Mouse (Mus musculus) midbrain, embryonic 10.5 days (tissue): ENCODE measurements around the gene Zfr2. TPM values are rescaled to one million over a fixed set of nuclear protein-coding genes. Genes with fewer than 3 reads are reported as not detected.
A peak's percentile ranks its signal among the peaks of the same experiment; 100 is the strongest.

Experiments
- DNase-seq: peaks from one replicate; pipeline ENCODE4 v3.0.0-alpha.2; 2017; ENCODE audit warnings: low spot score
- H3K27ac ChIP-seq: fragments of 300-500 bp; sonication (generic); replicated peaks from 2 replicates; pipeline ENCODE4 v1.5.1; 2016; ENCODE audit warnings: mild to moderate bottlenecking
- H3K27me3 ChIP-seq: fragments of 300-500 bp; sonication (generic); 2 replicates; pipeline ENCODE4 v1.6.1; 2016; ENCODE audit warnings: low read depth, mild to moderate bottlenecking; ENCODE audit not compliant: poor library complexity, severe bottlenecking
- H3K36me3 ChIP-seq: fragments of 300-500 bp; sonication (generic); 2 replicates; pipeline ENCODE4 v1.6.1; 2016; ENCODE audit warnings: mild to moderate bottlenecking, moderate library complexity
- H3K4me1 ChIP-seq: fragments of 300-500 bp; sonication (generic); 2 replicates; pipeline ENCODE4 v1.6.1; 2016
- H3K4me3 ChIP-seq: fragments of 300-500 bp; sonication (generic); 2 replicates; pipeline ENCODE4 v1.5.1; 2016; ENCODE audit warnings: mild to moderate bottlenecking, moderate library complexity
- H3K9me3 ChIP-seq: fragments of 300-500 bp; sonication (generic); replicated peaks from 2 replicates; pipeline ENCODE4 v1.6.1; 2016; ENCODE audit warnings: mild to moderate bottlenecking
- WGBS: fragments of 180-500 bp; shearing (Covaris S2); methylation state at CpG from one replicate; pipeline ENCODE4 v1.1.7; 2016; 5-methylcytosine and 5-hydroxymethylcytosine counted together
- polyA plus RNA-seq: library from polyadenylated mRNA; unstranded; fragments of >200 nt; fragmentation: Nextera tagmentation; extraction: Ambion mirVana; gene quantifications from 2 replicates; pipeline ENCODE4 v1.2.1, GENCODE M21; 2016

The Zfr2 gene
- polyA plus RNA-seq, 1 experiment from 2014 or later: 3.5 TPM

DNA sequence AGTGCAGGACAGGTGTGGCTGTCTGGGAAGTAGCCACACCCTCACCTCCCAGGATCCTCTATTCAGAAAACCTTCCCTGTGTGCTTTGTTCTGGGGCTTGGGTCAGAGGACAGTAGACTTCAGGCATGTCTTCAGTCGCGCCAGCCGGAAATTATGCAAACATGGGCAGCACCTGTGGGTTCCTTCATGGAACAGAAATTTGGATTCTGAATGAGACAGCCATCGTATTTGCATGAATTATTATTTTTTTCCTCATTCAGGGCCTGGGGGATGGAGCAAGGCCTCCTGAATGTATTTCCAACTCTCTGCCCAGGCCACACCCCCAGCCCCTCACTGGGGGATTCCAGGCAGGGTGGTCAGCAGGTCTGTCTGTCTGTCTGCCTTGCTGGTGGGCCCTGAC is 28.1 kb downstream of the Zfr2 start:
- DNase-seq: no peak
- Histone ChIP-seq H3K4me3 (0 out of 2 replicates have a peak overlapping the region, but pooled peaks have one; percentile 20), H3K27me3 (peaks cover 53% of the 10 kb centered on the region), H3K27ac (no peak overlapping the region), H3K36me3 (peaks cover 56% of the 10 kb centered on the region), H3K9me3 (peaks cover 7% of the 10 kb centered on the region; the same call in 1 of the 2 replicates), H3K4me1 (peaks cover 43% of the 10 kb centered on the region)
- 91% methylated on average over 4 of the region's 4 CpGs for WGBS

DNA sequence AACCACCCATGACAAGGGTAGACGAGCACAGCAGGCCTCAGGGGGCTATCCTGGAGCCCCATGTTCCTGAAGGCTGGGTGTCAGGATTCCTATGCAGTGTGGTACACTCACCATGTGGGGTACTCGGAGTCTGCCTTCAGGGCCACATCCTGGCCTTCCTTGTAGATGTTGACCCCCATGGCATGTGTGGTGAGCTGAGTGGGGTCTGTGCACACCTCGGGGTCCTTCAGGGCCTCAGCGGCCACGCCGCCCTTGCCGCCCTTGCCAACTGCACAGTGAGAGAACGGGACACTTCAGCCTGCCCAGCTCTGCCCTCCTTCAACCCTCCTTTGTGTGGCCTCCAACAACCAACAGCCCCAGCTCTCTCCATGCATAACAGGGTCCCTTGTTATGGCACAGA is 32.6 kb downstream of the Zfr2 start:
- 97% methylated on average over 8 of the region's 8 CpGs for WGBS
- Histone ChIP-seq H3K9me3 (peaks cover 4% of the 10 kb centered on the region; the same call in 1 of the 2 replicates), H3K27me3 (peaks cover 8% of the 10 kb centered on the region), H3K36me3 (peaks cover 57% of the 10 kb centered on the region), H3K4me1 (peaks cover 26% of the 10 kb centered on the region), H3K27ac (no peak overlapping the region), H3K4me3 (peak overlapping the region; percentile 64)
- DNase-seq: no peak

DNA sequence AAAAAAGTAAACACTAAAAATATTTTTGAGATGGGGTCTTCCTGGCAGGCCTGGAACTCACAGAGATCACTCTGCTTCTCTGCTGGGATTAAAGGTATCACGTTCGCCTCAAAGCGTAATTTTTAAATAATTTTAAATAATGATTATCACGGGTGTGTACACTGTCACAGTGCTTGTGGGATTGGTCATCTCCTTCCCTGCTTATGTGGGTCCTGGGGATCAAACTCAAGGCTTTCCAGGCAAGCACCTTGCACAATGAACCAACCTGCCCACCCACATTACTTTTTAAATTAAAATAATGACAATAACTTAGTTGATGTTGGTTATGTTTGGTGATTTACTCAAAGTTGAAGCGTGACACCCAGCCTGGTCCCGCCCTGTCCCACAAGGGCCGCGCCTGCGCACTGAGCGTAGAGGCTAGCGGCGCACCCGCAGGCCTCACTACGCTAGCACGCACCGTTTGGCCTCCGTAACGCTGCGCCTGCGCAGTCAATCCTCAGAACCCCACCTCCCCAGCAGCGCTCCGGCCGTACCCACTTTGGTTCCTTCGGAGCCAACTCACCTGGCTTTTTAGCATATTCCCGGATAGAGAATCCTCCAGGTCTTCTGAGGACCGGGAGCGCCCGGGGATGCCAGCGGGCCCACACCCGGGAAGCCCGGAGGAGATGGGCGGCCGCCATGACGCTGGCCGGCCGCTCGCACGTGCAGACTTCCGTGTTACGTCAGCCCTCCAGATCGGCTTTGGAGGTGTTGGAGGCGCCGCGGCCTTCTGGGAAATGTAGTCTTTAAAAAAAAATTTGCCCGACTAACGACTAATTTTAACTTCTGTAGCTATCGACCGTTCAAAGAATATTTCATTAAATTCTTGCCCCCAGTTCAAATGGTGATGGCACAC is 33.5 kb downstream of the Zfr2 start, which contains the start of the genes Mrpl54 and Apba3:
Gene Mrpl54, minus strand, starts transcription at position 724 of the 895 bp plus-strand sequence.
Gene Apba3, plus strand, starts transcription at position 750 of the 895 bp plus-strand sequence.
- peak; percentile 96 for DNase-seq
- WGBS: under 1% methylated on average over 48 of the region's 48 CpGs
- H3K4me3 ChIP-seq: peak within 1 kb of the TSS; percentile 64
- no peaks in the 10 kb centered on the region for H3K9me3 ChIP-seq
- peak within 1 kb of the TSS; percentile 96 for H3K27ac ChIP-seq
- no peaks in the 10 kb centered on the region for H3K27me3 ChIP-seq
- H3K4me1 ChIP-seq: peaks cover 23% of the 10 kb centered on the region
- H3K36me3 ChIP-seq: peaks cover 57% of the 10 kb centered on the region

DNA sequence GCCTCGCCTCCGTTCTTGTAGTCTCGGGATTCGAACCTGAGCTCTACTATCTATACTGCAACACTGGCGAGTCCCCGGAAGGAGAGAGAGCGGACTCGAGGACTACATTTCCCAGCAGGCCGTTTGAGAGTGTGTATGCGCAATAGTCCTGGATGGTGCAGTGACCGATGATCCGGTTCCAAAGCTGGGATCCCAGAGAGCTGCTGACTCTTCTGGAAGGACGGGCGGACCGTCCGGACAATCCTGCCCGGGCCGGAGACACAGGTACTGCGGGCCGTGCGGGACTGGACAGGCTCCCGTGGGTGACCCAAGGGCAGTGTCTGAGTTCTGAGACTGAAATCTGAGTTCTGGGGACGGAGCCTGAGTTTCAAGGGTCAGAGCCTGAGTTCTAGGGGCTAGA is 35.1 kb downstream of the Zfr2 start:
- peak overlapping the region; percentile 60 for H3K4me3 ChIP-seq
- peak overlapping the region; percentile 74 for H3K27ac ChIP-seq
- DNase-seq: peak; percentile 77
- no peaks in the 10 kb centered on the region for H3K9me3 ChIP-seq
- 4% methylated on average over 23 of the region's 23 CpGs for WGBS
- H3K36me3 ChIP-seq: peaks cover 57% of the 10 kb centered on the region
- H3K27me3 ChIP-seq: no peaks in the 10 kb centered on the region
- peaks cover 23% of the 10 kb centered on the region for H3K4me1 ChIP-seq

DNA sequence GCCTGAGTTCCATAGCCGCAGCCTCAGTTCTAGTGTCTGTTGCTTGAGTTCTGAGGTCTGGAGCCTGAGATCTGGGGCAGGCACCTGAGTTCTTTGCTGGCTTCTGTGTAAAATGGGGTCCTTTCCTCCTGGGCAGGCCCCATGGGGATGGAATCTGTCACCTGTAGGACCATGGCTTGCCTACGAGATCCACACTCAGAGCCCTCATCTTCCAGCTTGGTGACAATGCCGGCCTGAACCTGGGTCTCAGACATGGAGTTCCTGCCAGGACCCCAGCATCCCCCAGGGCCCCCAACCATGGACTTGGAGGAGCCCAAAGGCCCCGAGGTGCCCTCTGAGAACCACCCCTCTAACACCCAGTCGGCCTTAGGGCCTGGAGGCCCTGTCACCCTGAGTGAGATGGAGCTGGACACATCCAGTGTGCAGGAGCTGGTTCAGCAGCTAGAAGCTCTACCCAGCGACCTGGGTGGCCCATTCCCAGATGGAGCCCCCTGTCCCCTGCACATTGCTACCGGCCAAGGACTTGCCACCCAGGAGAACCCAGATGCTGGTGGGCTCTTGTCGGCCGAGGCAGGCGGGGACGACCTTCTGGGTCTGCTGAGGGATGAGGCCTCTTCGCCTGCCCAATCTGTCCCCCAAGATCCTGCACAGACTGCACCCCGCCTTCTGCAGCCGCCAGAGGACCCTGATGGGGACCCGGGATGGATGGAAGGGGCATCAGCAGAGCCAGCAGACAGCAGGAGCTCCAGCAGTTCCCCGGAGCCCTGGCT is 35.9 kb downstream of the Zfr2 start:
- H3K27me3 ChIP-seq: no peaks in the 10 kb centered on the region
- no peak for DNase-seq
- peaks cover 23% of the 10 kb centered on the region for H3K4me1 ChIP-seq
- H3K9me3 ChIP-seq: no peaks in the 10 kb centered on the region
- H3K36me3 ChIP-seq: peaks cover 57% of the 10 kb centered on the region
- WGBS: 87% methylated on average over 16 of the region's 16 CpGs
- H3K4me3 ChIP-seq: peak overlapping the region; percentile 60
- H3K27ac ChIP-seq: peak overlapping the region; percentile 74

DNA sequence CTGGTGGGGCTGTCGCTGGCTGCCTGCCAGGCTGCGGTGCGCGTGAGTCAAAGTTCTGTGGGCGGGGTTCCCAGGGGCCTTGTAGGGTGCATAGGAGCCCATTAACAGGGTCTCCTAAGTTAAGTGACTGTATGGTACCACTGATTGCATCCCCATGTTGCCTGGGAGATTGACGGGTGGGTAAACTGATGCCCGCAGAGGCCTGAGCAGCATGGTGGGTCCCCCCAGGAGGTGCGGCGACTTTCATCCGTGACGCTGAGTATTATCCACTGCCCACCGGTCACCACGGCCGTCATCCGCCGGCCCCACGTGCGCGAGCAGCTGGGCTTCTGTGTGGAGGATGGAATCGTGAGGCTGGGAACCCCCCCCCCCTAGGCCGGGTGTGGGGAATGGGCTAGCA is 39.4 kb downstream of the Zfr2 start:
- DNase-seq: no peak
- peaks cover 12% of the 10 kb centered on the region for H3K4me1 ChIP-seq
- H3K9me3 ChIP-seq: no peaks in the 10 kb centered on the region
- peaks cover 49% of the 10 kb centered on the region for H3K36me3 ChIP-seq
- 97% methylated on average over 21 of the region's 21 CpGs for WGBS
- peaks cover 4% of the 10 kb centered on the region; the same call in 1 of the 2 replicates for H3K27me3 ChIP-seq
- no peak overlapping the region for H3K27ac ChIP-seq
- H3K4me3 ChIP-seq: no peak overlapping the region

DNA sequence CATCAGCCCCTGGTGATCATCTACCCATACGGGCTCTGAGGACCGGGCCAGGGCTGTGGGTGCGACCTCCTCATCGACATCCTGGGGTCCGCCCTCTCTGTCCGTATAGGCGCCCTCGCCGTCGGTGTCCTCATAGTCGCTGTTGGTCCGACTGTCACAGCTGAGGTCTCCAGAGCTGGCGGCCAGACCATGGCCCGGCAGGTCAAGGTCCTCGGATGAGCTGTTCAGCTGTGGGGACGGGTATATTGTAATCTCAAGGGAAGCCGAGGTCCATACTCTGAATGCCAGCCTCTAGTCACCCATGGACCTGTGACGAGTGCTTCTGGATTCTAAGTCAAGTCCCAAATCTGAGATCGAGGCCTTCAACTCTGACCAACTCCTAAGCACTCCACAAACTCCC is 40.9 kb downstream of the Zfr2 start:
- WGBS: 96% methylated on average over 19 of the region's 19 CpGs
- no peak for DNase-seq
- Histone ChIP-seq H3K9me3 (no peaks in the 10 kb centered on the region), H3K4me1 (peaks cover 5% of the 10 kb centered on the region), H3K27me3 (peaks cover 4% of the 10 kb centered on the region; the same call in 1 of the 2 replicates), H3K4me3 (no peak overlapping the region), H3K36me3 (peaks cover 49% of the 10 kb centered on the region), H3K27ac (no peak overlapping the region)

DNA sequence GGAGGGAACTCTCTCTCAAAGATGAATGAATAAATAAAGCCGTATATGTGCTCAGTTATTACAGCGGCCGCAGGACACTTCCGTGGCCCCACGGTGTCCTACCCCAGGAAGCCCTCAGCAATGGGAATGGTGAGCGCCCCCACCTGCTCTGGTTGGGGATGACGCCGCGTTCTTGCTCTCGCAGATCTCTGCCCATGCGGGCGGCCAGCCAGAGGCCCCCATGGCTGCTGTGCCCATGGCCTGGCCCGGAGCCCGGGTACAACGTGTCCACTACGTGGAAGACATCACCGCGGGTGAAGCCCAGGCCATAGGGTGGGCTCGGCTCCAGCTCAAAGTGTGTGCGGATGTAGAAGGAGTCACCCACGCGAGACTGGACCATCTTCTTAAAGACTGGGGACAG is 44.7 kb downstream of the Zfr2 start:
- Histone ChIP-seq H3K27me3 (peaks cover 32% of the 10 kb centered on the region), H3K4me1 (peaks cover 12% of the 10 kb centered on the region), H3K27ac (no peak overlapping the region), H3K4me3 (no peak overlapping the region), H3K36me3 (peaks cover 23% of the 10 kb centered on the region), H3K9me3 (no peaks in the 10 kb centered on the region)
- DNase-seq: no peak
- 73% methylated on average over 22 of the region's 22 CpGs for WGBS

DNA sequence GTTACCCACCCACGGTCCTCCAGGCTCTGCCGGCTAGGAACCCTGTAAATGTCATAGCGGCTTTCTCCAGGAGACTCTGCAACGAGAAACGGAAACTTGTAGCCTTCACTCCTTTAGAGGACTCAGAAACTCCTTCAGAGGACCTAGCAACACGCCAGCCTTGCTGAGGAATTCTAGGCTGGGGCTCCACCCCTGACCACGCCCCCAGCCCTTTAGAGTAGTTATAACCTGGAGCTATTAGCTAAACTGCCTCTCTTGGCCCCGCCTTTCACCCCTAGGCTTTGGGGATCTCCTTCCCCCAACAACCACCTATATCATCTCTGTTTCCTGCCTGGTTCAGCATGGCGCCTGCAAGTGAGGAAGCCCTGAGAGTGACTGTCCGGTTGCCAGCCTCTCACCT is 46.5 kb downstream of the Zfr2 start:
- no peak for DNase-seq
- Histone ChIP-seq H3K4me1 (peaks cover 19% of the 10 kb centered on the region), H3K27ac (no peak overlapping the region; the same call in 1 of the 2 replicates), H3K4me3 (peak overlapping the region; percentile 1; the same call in 1 of the 2 replicates), H3K27me3 (peaks cover 50% of the 10 kb centered on the region), H3K36me3 (peaks cover 5% of the 10 kb centered on the region; the same call in 1 of the 2 replicates), H3K9me3 (no peaks in the 10 kb centered on the region)
- WGBS: 49% methylated on average over 10 of the region's 10 CpGs

DNA sequence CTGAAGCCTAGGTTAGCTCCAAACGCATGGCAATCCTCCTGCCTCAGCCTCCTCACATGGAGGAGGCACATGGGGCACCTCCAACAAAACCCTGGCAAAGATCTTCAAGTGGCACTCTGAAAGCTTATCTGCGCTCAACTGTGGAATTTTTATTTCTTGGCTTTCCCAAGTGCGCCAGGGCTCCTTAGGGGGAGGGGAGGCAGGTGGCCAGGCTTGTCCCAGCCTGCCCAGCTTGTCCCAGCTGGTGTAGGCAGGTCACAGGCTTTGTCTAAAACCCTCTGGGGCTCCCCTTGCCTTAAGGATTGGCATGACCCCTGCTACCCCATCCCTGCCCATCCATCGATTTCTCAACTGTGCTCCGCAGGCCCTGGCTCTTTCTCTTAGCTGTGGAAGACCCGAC is 51.2 kb downstream of the Zfr2 start:
- peaks cover 47% of the 10 kb centered on the region for H3K4me1 ChIP-seq
- peaks cover 84% of the 10 kb centered on the region for H3K27me3 ChIP-seq
- 66% methylated on average over 6 of the region's 6 CpGs for WGBS
- H3K36me3 ChIP-seq: no peaks in the 10 kb centered on the region
- DNase-seq: no peak
- H3K4me3 ChIP-seq: no peak overlapping the region
- H3K27ac ChIP-seq: no peak overlapping the region
- no peaks in the 10 kb centered on the region for H3K9me3 ChIP-seq

DNA sequence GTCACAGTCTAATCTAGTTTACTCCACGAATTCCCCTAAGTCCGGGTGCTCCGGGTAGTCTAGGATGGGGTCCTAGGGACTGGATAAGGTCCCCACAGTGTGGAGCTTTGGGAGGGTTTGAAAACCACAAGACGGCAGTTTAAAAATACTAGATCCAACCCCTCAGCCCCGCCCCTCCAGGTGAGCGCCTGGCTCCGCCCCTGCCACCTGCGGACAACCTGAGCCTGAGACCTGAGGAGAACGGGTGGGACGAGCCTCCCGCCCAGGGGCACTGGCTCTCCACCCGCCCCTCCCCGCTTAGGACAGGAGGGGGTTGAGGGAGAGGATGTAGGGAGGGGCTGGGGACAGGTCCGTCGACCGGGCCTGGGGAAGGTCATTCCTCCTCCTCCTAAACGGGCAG is 51.8 kb downstream of the Zfr2 start:
- no peak for DNase-seq
- Histone ChIP-seq H3K4me1 (peaks cover 45% of the 10 kb centered on the region), H3K4me3 (peak overlapping the region; percentile 64), H3K27me3 (peaks cover 84% of the 10 kb centered on the region), H3K27ac (no peak overlapping the region; the same call in 1 of the 2 replicates), H3K9me3 (no peaks in the 10 kb centered on the region), H3K36me3 (no peaks in the 10 kb centered on the region)
- 13% methylated on average over 17 of the region's 17 CpGs for WGBS

DNA sequence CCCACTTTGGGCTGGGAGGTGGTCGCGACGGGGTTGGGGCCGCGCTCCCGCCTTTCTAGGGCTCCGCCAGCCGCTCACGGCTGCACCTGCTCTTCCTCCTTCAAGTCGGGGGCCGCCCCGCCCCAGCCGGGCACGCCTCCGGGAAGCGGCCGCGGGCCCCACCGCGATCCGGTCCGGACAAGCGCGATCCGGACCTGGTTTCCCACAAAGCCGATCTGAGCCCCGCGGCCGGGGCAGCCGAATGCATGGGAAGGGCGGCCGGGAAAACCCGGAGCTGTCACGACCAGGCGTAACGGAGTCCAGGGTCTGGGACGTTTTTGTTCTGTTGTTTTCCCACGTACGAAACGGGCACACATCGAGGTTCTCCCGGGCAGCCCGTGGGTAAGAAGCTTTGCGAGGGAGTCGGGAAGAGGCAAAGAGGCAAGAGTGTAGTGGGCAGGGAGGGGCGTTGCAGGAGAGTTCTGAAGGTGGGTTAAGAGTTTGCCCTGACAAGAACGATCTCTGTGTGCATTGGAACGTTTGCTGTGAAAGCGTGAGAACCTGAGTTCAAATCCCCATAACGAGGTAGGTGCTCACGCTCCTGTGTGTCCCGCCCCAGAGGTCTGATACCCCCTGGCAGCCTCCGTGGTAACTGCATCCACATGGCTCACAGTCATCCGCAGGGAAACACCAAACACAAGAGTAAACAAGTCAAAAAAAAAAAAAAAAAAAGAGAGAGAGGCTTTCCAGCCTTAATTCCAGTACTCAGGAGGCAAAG is 52.9 kb downstream of the Zfr2 start:
- Histone ChIP-seq H3K36me3 (no peaks in the 10 kb centered on the region), H3K27me3 (peaks cover 84% of the 10 kb centered on the region), H3K27ac (peak overlapping the region; percentile 86), H3K9me3 (no peaks in the 10 kb centered on the region), H3K4me1 (peaks cover 42% of the 10 kb centered on the region), H3K4me3 (peak overlapping the region; percentile 64)
- 2% methylated on average over 54 of the region's 54 CpGs for WGBS
- peak; percentile 95 for DNase-seq
